Mouse (Mus musculus) erythroblast, embryonic 14.5 days (primary cell): ENCODE measurements around the gene Ccnl2.

Source experiments
- GATA1 ChIP-seq: IDR thresholded peaks from 2 replicates; pipeline ENCODE4 v1.6.1; 2012; ENCODE audit warnings: low read length, inconsistent platforms, mixed read lengths
- TAL1 ChIP-seq: IDR thresholded peaks from 3 replicates; pipeline ENCODE4 v1.6.1; 2012; ENCODE audit warnings: low read length, inconsistent platforms, mixed read lengths

DNA sequence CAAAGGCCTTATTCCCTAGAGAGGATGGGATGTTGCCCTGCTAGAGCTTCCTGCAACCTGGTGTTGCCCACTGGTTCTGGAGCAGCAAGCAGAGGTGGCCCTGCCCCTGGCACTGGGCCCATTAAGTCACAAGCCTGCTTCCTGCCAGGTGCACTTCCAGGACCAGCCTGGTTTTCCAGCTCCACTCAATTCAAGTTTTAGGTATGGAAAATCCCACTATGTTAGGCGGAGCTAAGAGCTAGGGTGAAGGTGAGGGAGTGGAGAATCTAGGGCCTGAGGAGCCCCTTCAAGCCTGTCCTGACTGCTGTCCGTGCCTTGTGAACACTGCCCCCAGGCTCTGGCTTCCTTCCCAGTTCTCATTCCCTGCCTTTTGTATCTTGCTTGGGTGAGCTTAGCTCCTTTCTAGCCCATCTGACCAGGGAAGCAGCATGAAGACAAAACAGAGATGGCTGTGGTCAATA lies 39.7 kb downstream of the Ccnl2 start:
- TF ChIP-seq GATA1 (no peak), TAL1 (no peak)
